Mouse (Mus musculus) T-cell, adult 2 months (primary cell): ENCODE data around the gene Tmem245.
A peak's percentile ranks its signal among the peaks of the same experiment; 100 is the strongest.
"Not testable (repeated sequence)": the region's sequence is repeated elsewhere in the genome, so short reads cannot be mapped to it uniquely, and the experiment has no call there.

ENCODE experiments used
- DNase-seq: peaks from one replicate; pipeline ENCODE4 v3.0.0; 2022; ENCODE audit warnings: low spot score

Tmem245 gene

DNA sequence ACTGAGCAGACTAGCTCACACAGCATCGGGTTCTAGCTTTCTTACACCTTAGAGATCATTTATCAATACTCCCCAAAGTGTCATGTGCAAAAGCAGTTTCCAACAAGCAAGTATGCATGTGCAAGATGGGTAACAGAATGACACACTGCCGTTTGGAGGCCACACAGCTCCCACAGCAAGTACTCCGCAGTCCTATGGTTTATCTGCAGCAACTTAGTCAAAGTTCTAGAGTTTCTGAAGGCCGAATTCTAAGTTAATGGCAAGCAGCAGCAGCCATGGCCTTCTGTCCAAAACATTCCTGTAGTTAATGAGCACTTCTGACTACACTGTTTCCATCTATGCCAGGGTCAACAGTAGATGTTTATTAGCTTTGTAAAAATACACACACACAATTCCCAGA is 20.3 kb downstream of the Tmem245 start:
- no peak for DNase-seq

DNA sequence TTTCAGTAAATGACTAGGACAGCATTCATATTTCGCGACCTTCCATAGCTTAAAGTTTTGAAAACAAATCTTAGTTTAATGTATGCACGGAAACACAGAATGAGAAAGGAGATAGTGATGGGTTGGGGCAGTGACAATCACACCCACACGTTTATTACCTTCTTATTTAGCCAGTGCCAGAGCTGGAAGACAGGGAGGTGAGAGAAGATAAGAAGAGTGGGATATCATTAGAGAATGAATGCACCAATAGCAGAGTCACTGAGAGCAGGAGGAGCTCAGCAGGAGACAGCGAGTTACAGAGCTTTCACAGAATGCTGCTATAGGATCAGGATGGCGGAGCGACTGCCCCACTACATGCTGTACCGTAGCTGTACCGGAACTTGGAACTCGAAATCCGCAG is 25.0 kb downstream of the Tmem245 start:
- no peak for DNase-seq

GRCm38 (mm10) chr4:56915732-56916325 is 31.4 kb downstream of the Tmem245 start:
- DNase-seq = peak; percentile 37

GRCm38 (mm10) chr4:56914761-56915160 is 32.5 kb downstream of the Tmem245 start:
- no peak for DNase-seq

DNA sequence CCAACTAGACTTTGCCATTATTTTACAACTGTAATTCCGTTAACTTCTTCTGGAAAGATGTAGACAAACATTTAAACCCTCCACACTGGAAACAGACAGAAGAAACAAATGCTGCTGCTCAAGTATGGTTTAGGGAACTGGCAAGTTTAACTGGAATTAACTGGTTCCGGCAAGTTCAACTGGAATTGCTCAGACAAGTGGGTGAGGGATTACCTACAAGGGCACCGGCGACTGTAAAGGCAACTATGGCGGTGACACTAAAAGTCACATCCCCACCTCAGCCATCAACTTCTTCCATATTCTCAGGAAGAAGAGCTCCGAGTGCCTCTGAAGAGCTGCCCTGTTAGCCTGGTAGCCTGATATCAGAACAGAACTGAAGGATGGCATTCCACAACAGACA is 32.9 kb downstream of the Tmem245 start:
- no peak for DNase-seq

- DNase-seq = no peak
Measured at GRCm38 (mm10) chr4:56912382-56913001, 34.7 kb downstream of the Tmem245 start.

GRCm38 (mm10) chr4:56909568-56909967 is 37.7 kb downstream of the Tmem245 start:
- DNase-seq = no peak

DNA sequence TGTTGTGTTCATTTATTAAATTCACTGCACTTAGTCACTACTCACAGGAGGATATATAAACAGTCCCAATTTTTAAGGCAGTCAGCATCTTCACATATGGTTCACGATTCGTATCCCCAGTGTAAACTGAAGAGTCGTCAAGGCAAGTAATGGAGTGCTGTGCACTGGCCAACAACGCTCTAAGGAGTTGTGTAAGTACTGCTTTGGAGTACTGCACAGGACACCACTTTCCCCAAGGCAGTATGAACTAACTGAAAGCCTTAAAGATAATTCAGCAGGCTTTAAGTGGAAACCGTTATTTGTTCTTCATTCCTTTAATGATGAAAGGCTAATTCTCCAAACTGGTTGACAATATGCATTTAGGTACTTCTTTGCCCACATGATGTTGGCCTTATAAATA is 39.6 kb downstream of the Tmem245 start:
- DNase-seq = no peak

GRCm38 (mm10) chr4:56906926-56907325 is 40.3 kb downstream of the Tmem245 start:
- no peak for DNase-seq

DNA sequence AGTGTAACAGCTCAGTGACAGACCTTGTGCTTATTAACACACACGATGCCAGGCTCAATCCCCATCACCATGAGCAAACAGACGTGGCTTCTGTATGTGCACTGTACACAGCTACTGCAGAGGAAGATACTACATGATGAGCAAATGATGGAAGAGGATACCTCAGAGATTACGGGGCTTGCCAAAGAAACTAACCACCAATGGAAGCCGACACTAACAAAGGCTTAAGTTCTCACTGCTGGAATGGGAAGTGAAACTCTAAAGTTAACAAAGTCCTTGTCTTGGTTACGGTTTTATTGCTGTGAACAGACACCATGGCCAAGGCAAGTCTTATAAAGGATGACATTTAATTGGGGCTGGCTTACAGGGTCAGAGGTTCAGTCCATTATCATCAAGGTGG is 41.7 kb downstream of the Tmem245 start:
- DNase-seq = no peak

GRCm38 (mm10) chr4:56901671-56902070 is 45.6 kb downstream of the Tmem245 start:
- DNase-seq = no peak

GRCm38 (mm10) chr4:56899216-56899615 is 48.0 kb downstream of the Tmem245 start:
- no peak for DNase-seq

- no peak for DNase-seq
Measured at GRCm38 (mm10) chr4:56897511-56897910, 49.7 kb downstream of the Tmem245 start.

DNA sequence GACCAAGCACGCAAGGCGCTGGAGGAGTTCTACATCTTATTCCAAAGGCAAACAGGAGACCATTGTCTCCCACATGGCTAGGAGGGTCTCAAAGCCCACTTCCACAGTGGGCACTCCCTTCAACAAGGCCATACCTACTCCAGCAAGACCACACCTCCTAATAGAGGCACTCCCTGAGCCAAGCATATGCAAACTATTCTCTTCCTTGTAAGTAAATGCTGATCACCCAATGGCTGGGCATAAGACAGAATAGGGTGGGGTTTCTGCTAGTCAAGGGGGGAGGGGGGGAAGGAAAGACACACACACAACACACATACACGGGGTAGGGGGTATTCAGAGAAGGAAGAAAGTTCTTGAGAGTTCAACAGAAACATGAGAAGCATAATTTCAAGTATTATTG is 53.0 kb downstream of the Tmem245 start:
- no peak for DNase-seq

DNA sequence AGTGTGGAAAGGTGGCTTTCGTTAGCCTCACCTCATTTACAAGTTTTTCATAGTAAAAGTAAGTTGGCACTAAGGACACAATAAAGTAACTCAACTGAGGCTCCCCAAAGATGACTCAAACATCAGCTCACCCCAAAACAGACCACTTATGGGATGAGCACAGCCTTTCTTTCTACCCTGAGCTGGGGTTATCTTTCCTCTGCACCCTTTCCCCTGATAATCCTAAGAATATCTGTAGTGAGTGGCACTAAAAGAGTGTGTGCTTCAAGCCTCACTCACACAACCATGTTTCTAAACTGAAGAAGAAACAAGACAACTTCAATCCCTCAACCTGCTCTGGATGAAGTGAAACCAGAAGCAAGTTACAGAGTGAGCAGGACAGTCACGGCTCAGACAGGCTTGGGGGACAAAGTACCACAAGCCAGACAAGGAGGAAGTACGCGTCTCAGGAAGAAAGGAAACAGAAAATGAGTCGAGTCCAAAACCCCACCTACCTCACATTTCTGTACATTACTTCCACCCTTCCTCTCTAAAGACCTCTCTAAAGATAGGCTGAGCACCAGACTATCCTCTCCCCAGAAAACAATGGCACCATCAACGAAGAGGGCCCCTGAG is 54.6 kb downstream of the Tmem245 start:
- no peak for DNase-seq

DNA sequence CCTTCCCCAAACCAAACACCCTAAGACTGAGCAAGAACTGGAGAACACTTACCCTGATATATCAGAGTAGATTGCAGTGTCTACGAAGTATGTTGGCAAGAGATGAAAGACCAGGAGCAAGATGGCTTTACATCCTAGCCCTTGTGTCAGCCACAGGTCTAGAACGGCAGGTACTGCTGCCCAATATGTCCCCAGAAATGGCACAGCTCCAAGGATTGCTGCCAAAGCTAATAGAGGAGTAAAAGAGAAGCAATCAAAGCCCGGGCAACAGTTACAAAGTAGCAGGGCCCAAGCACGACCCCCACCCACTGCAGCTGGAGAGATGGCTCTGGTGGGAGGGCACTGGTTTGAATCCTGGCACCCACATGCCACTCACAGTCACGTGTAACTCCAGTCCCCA is 58.8 kb downstream of the Tmem245 start:
- no peak for DNase-seq

- DNase-seq = no peak
Measured at GRCm38 (mm10) chr4:56886286-56886979, 60.8 kb downstream of the Tmem245 start.

GRCm38 (mm10) chr4:56880036-56880703 is 67.1 kb downstream of the Tmem245 start:
- DNase-seq = no peak

DNA sequence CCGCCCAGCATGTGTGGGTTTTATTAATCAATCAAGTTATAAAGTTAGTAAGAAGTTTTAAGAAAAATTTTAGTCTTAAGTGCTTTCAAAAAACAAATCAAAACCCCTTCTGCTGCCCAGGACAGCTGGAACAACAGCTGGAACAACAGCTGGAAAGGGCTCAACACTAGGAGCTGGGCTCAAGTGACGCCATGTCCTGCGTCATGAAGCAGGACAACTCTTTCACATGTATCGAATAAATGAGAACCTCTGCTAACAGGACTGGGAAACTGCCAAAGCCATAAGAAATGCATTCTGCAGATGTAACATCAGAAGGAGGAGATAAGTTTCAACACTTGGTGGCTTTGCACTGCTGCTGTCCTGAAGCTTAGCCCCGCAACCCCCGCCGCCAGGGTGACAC is 68.3 kb downstream of the Tmem245 start:
- no peak for DNase-seq

GRCm38 (mm10) chr4:56870541-56870940 is 76.7 kb downstream of the Tmem245 start:
- DNase-seq = not testable (repeated sequence)

DNA sequence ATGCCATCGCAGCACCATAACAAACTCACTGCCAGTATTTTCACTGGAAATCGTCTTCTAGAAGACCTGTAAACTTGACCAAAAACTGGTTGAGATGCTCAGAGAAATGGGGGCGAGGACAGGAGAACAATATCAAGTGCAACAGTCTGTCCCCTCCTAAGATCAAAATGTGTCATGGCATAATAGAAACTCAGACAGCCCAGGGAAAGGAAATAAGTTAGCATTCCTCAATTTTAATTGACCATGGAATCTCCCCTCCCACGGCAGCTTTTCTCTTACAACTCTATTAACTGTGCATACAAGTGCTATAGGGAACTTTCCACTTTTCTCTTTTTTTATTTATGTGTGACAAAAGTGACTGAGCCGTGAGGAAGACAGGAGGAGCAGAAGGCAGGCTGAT is 79.5 kb downstream of the Tmem245 start:
- no peak for DNase-seq

- no peak for DNase-seq
Measured at GRCm38 (mm10) chr4:56865971-56866370, 81.3 kb downstream of the Tmem245 start.
